Mouse (Mus musculus) bone marrow, adult 2 months (tissue): ENCODE measurements around the gene Vwce.

Experiments used
- CTCF ChIP-seq: fragments of 200-500 bp; IDR thresholded peaks from 2 replicates; pipeline ENCODE4 v1.5.1; 2011; ENCODE audit warnings: low read length, control low read depth; ENCODE audit not compliant: control insufficient read depth, insufficient read depth
- POLR2A ChIP-seq: fragments of 200-500 bp; IDR thresholded peaks from 2 replicates; pipeline ENCODE4 v1.6.1; 2011; ENCODE audit warnings: low read depth, mild to moderate bottlenecking, control low read depth, low read length, borderline replicate concordance; ENCODE audit not compliant: control insufficient read depth

GRCm38 (mm10) chr19:10676656-10677055, 42.6 kb downstream of the Vwce start:
- no peak for TF ChIP-seq POLR2A
- TF ChIP-seq CTCF = no peak
